18 mouse cellular contexts compared by ENCODE assay signal in the genomic region with DNA sequence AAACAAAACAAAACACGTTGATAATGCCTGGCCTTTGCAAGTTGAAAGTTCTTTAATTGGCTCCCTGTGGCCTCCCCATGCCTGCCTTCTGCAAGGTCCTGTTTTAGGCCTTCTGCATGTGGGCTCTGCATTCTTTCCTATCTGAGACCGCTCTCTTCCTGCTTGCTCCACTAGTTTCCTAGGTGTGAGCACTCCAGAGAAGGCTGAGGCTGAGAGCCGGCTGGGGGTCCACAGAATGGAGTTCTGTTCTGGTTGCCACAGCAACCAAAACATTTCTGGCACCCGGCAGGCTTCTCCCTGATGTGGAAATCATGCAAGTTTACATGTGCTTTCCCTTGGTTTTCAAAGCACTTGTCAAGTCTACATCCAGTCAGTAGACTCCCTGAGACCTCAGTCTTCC. TPM values are rescaled to one million over a fixed set of nuclear protein-coding genes. Genes with fewer than 3 reads are reported as not detected.
A peak's percentile ranks its signal among the peaks of the same experiment; 100 is the strongest.
DNase-seq lines count a peak whose midpoint lies in the region; ATAC-seq and TF ChIP-seq lines count a peak whose summit lies in the region.
"Had no signal": no experiment of that assay in that cellular context is flagged by ENCODE, and none has a peak within 500 bp of the region (broad histone marks: within the 10 kb centered on the region; RNA-seq: fewer than 3 reads in every experiment).

No protein-coding gene starts in this region.

- H3K27me3 ChIP-seq in lung, embryonic 16.5 days (ENCODE audit: control insufficient read depth, insufficient read depth, low read depth, low read length): no peaks in the 10 kb centered on the region
- H3K27me3 ChIP-seq in limb, embryonic 14.5 days (ENCODE audit: control insufficient read depth, insufficient read depth, low read length): no peaks in the 10 kb centered on the region
- H3K27me3 ChIP-seq: heart, embryonic 15.5 days; liver, embryonic 15.5 days had no signal

- H3K9ac ChIP-seq in lung, embryonic 16.5 days (ENCODE audit: low read length): no peak overlapping the region
- H3K9ac ChIP-seq in limb, embryonic 14.5 days (ENCODE audit: low read depth, low read length, severe bottlenecking): no peak overlapping the region
- H3K9ac ChIP-seq: heart, embryonic 15.5 days; liver, embryonic 15.5 days had no signal

- TF ChIP-seq POLR2A in limb, embryonic 14.5 days (IDR thresholded peaks at IDR 0.05; ENCODE audit: borderline replicate concordance, extremely low read depth, insufficient read depth, insufficient read length): no peak

- intact Hi-C loops in gastrocnemius, adult 2 months (cut with DNase I): no loop called here

- no peak for TF ChIP-seq CTCF in gastrocnemius, adult 2 months (IDR thresholded peaks at IDR 0.05)

- ATAC-seq in lung, embryonic 16.5 days (ENCODE audit: low read depth): 0 out of 2 replicates have a peak, but pooled peaks have one; percentile 23
- ATAC-seq in limb, embryonic 14.5 days (ENCODE audit: low FRiP score, low read depth): peak; percentile 55; the same call in 1 of the 2 replicates

- no peaks in the 10 kb centered on the region for H3K4me1 ChIP-seq in lung, embryonic 16.5 days (replicated peaks; ENCODE audit: control insufficient read depth, insufficient read depth, low read length)
- peaks cover 24% of the 10 kb centered on the region for H3K4me1 ChIP-seq in limb, embryonic 14.5 days (ENCODE audit: control insufficient read depth, insufficient read depth, low read length)
- H3K4me1 ChIP-seq: liver, embryonic 15.5 days had no signal

- H3K36me3 ChIP-seq in lung, embryonic 16.5 days (ENCODE audit: control insufficient read depth, insufficient read depth, low read length): no peaks in the 10 kb centered on the region
- no peaks in the 10 kb centered on the region for H3K36me3 ChIP-seq in limb, embryonic 14.5 days (ENCODE audit: control insufficient read depth, insufficient read depth, low read length)
- H3K36me3 ChIP-seq: heart, embryonic 15.5 days; liver, embryonic 15.5 days had no signal

- no peak overlapping the region for H3K4me2 ChIP-seq in lung, embryonic 16.5 days (ENCODE audit: low read depth, low read length)
- H3K4me2 ChIP-seq in limb, embryonic 14.5 days (replicated peaks; ENCODE audit: low read depth, low read length, severe bottlenecking): no peak overlapping the region
- H3K4me2 ChIP-seq: heart, embryonic 15.5 days; liver, embryonic 15.5 days had no signal

- H3K27ac ChIP-seq in gastrocnemius, adult 2 months: peak overlapping the region; percentile 91
- H3K27ac ChIP-seq in lung, embryonic 16.5 days (ENCODE audit: low read length): no peak overlapping the region
- no peak overlapping the region for H3K27ac ChIP-seq in limb, embryonic 14.5 days (replicated peaks; ENCODE audit: low read depth, low read length)
- H3K27ac ChIP-seq: heart, embryonic 15.5 days; liver, embryonic 15.5 days had no signal

- DNase-seq in gastrocnemius, adult 2 months: no peak
- no peak for DNase-seq in gastrocnemius, postnatal 4 days (ENCODE audit: low spot score in 2 of 2)
- no peak for DNase-seq in lung, postnatal 14 days
- DNase-seq in brain, embryonic 18.5 days (ENCODE audit: low read depth, low spot score): peak; percentile 32
- DNase-seq in limb, embryonic 14.5 days (ENCODE audit: low spot score): peak; percentile 37
- no peak for DNase-seq in adrenal gland, postnatal 4 days (ENCODE audit: low spot score in 2 of 2)
- DNase-seq in kidney, adult 18-20 months: no peak
- DNase-seq: B cell, adult 2 months; cerebellum, adult 2 months; gastrocnemius, postnatal 14 days; kidney, postnatal 10 days had no signal

- H3K9me3 ChIP-seq in lung, embryonic 16.5 days (ENCODE audit: control insufficient read depth, low read length): no peaks in the 10 kb centered on the region
- no peaks in the 10 kb centered on the region for H3K9me3 ChIP-seq in limb, embryonic 14.5 days (ENCODE audit: control insufficient read depth, low read length)
- H3K9me3 ChIP-seq: heart, embryonic 15.5 days; liver, embryonic 15.5 days had no signal

- no peak overlapping the region for H3K4me3 ChIP-seq in gastrocnemius, adult 2 months
- no peak overlapping the region for H3K4me3 ChIP-seq in lung, embryonic 16.5 days (ENCODE audit: low read length)
- no peak overlapping the region for H3K4me3 ChIP-seq in limb, embryonic 14.5 days (replicated peaks; ENCODE audit: low read length)
- H3K4me3 ChIP-seq: heart, embryonic 15.5 days; liver, embryonic 15.5 days; myocyte had no signal

- 28% methylated on average over 4 of the region's 4 CpGs for WGBS in lung, embryonic 16.5 days
- WGBS in limb, embryonic 14.5 days: 19% methylated on average over 4 of the region's 4 CpGs

RNA-seq across cellular contexts. Expression of a gene that starts 24.7 kb away (rescaled TPM):
- total RNA-seq in gastrocnemius, adult 2 months (2021): 1,000 to 10,000 TPM in 1 of 2 experiments, 100 to 1,000 TPM in 1; 466 to 1,631 TPM
- total RNA-seq in gastrocnemius, postnatal 4 days (2021): 100 to 1,000 TPM; 214 to 236 TPM
- 0.26 and 0.89 TPM in 2 replicates for polyA plus RNA-seq in lung, embryonic 16.5 days (2015; fragmentation: Nextera tagmentation; extraction: Ambion mirVana)
- polyA plus RNA-seq in limb, embryonic 14.5 days (2012; rRNA removed): 16.6 and 18.6 TPM in 2 replicates
- polyA plus RNA-seq in limb, embryonic 14.5 days (2014; fragmentation: Nextera tagmentation; extraction: Ambion mirVana): 8.9 and 11.2 TPM in 2 replicates
- total RNA-seq in adrenal gland, postnatal 4 days (2021): 1 to 10 TPM; 3.1 to 4.9 TPM
- total RNA-seq: ES-E14; left cerebral cortex, adult 18-20 months had no signal
- polyA plus RNA-seq: intestine, embryonic 14.5 days had no signal

RNA-seq across cellular contexts. Expression of a gene that starts 42.8 kb away (rescaled TPM):
- total RNA-seq in gastrocnemius, adult 2 months (2021): 1 to 10 TPM; 5.2 to 8.5 TPM
- 10 to 100 TPM; 24.8 to 26.7 TPM for total RNA-seq in gastrocnemius, postnatal 4 days (2021)
- polyA plus RNA-seq in lung, embryonic 16.5 days (2015; fragmentation: Nextera tagmentation; extraction: Ambion mirVana): 17.0 and 18.3 TPM in 2 replicates
- polyA plus RNA-seq in limb, embryonic 14.5 days (2012; rRNA removed): 60.9 and 61.9 TPM in 2 replicates
- 25.5 and 26.9 TPM in 2 replicates for polyA plus RNA-seq in limb, embryonic 14.5 days (2014; fragmentation: Nextera tagmentation; extraction: Ambion mirVana)
- total RNA-seq in adrenal gland, postnatal 4 days (2021): 10 to 100 TPM; 44.9 TPM

RNA-seq across cellular contexts. Expression of a gene that starts 43.6 kb away (rescaled TPM):
- total RNA-seq in gastrocnemius, adult 2 months (2021): not detected
- under 1 TPM in 1 of 2 experiments, not detected in 1; 0.83 TPM for total RNA-seq in gastrocnemius, postnatal 4 days (2021)
- not detected in 2 replicates for polyA plus RNA-seq in lung, embryonic 16.5 days (2015; fragmentation: Nextera tagmentation; extraction: Ambion mirVana)
- 1.5 and 3.1 TPM in 2 replicates for polyA plus RNA-seq in limb, embryonic 14.5 days (2012; rRNA removed)
- polyA plus RNA-seq in limb, embryonic 14.5 days (2014; fragmentation: Nextera tagmentation; extraction: Ambion mirVana): not detected in 2 replicates
- total RNA-seq in adrenal gland, postnatal 4 days (2021): not detected
- total RNA-seq: gastrocnemius, postnatal 14 days had no signal
- polyA plus RNA-seq: heart, embryonic 15.5 days; intestine, embryonic 14.5 days; liver, embryonic 15.5 days; myocyte had no signal

Comparison
In these comparisons a context has a peak if more than half of its experiments do, and no peak if none do; other contexts are left out.
1. DNase-seq: peak in brain, embryonic 18.5 days (single experiment) and limb, embryonic 14.5 days (single experiment); none in gastrocnemius, adult 2 months (single experiment), gastrocnemius, postnatal 4 days (0 of 2), lung, postnatal 14 days (single experiment), adrenal gland, postnatal 4 days (0 of 2) and kidney, adult 18-20 months (single experiment).
2. RNA of a gene that starts 24.7 kb away (total RNA-seq): 466 to 1,631 TPM in gastrocnemius, adult 2 months and 214 to 236 TPM in gastrocnemius, postnatal 4 days; 3.1 to 4.9 TPM in adrenal gland, postnatal 4 days; every median in the first group is over 10 times any median in the second.